Mouse (Mus musculus) limb, embryonic 14.5 days (tissue): Measurements from ENCODE around the gene Sapcd1. TPM values are rescaled to one million over a fixed set of nuclear protein-coding genes. Genes with fewer than 3 reads are reported as not detected.
"Not testable (repeated sequence)": the region's sequence is repeated elsewhere in the genome, so short reads cannot be mapped to it uniquely, and the experiment has no call there.

Experiments used
- ATAC-seq: fragments of 200-750 bp; cut with Nextera tagmentation; 2 replicates; pipeline ENCODE4 v1.8.0; 2017; ENCODE audit warnings: low read depth, moderate number of reproducible peaks, moderate TSS enrichment; ENCODE audit not compliant: low FRiP score
- DNase-seq: peaks from one replicate; pipeline ENCODE4 v3.0.0-alpha.2; 2015; ENCODE audit warnings: low spot score
- H3K27ac ChIP-seq: fragments of 300-500 bp; sonication (generic); replicated peaks from 2 replicates; pipeline ENCODE4 v1.5.1; 2014; ENCODE audit warnings: low read depth, mild to moderate bottlenecking, low read length, moderate library complexity, mixed read lengths
- H3K27me3 ChIP-seq: fragments of 300-500 bp; sonication (generic); 2 replicates; pipeline ENCODE4 v1.6.1; 2014; ENCODE audit warnings: low read length, mixed read lengths; ENCODE audit not compliant: control insufficient read depth, insufficient read depth
- H3K36me3 ChIP-seq: fragments of 300-500 bp; sonication (generic); 2 replicates; pipeline ENCODE4 v1.6.1; 2014; ENCODE audit warnings: mild to moderate bottlenecking, low read length, moderate library complexity, mixed read lengths; ENCODE audit not compliant: control insufficient read depth, insufficient read depth
- H3K4me1 ChIP-seq: fragments of 300-500 bp; sonication (generic); 2 replicates; pipeline ENCODE4 v1.6.1; 2014; ENCODE audit warnings: antibody characterized with exemption, low read length, mixed read lengths; ENCODE audit not compliant: control insufficient read depth, insufficient read depth
- H3K4me2 ChIP-seq: fragments of 300-500 bp; sonication (generic); replicated peaks from 2 replicates; pipeline ENCODE4 v1.6.1; 2014; ENCODE audit warnings: low read depth, mild to moderate bottlenecking, low read length, moderate library complexity; ENCODE audit not compliant: severe bottlenecking
- H3K4me3 ChIP-seq: fragments of 300-500 bp; sonication (generic); replicated peaks from 2 replicates; pipeline ENCODE4 v1.5.1; 2014; ENCODE audit warnings: low read length
- H3K9ac ChIP-seq: fragments of 300-500 bp; sonication (generic); 2 replicates; pipeline ENCODE4 v1.6.1; 2014; ENCODE audit warnings: mild to moderate bottlenecking, low read depth, low read length, moderate library complexity; ENCODE audit not compliant: severe bottlenecking
- H3K9me3 ChIP-seq: fragments of 300-500 bp; sonication (generic); 2 replicates; pipeline ENCODE4 v1.6.1; 2016; ENCODE audit warnings: low read length; ENCODE audit not compliant: control insufficient read depth
- POLR2A ChIP-seq: fragments of 200-500 bp; IDR thresholded peaks from 2 replicates; pipeline ENCODE4 v1.8.0; 2012; ENCODE audit warnings: inconsistent platforms, mild to moderate bottlenecking, moderate library complexity, borderline replicate concordance; ENCODE audit not compliant: insufficient read depth, insufficient read length; ENCODE audit errors: extremely low read depth
- WGBS: fragments of 180-500 bp; shearing (Covaris S2); extraction: QIAGEN DNeasy Blood & Tissue Kit; methylation state at CpG from one replicate; pipeline ENCODE4 v1.1.7; 2014; 5-methylcytosine and 5-hydroxymethylcytosine counted together
- polyA plus RNA-seq, 2 experiments: library from polyadenylated mRNA; depleted of rRNA in 1 of 2; stranded (reverse) in 1 of 2; unstranded in 1 of 2; fragments of >200 nt; fragmentation: Nextera tagmentation in 1 of 2; extraction: Ambion mirVana in 1 of 2; gene quantifications; 2 replicates each; pipeline versions ENCODE4 v1.2.1 to v1.2.3; 2012 to 2014

The Sapcd1 gene
- polyA plus RNA-seq, 2 experiments, result 12.0 to 13.7 TPM

DNA sequence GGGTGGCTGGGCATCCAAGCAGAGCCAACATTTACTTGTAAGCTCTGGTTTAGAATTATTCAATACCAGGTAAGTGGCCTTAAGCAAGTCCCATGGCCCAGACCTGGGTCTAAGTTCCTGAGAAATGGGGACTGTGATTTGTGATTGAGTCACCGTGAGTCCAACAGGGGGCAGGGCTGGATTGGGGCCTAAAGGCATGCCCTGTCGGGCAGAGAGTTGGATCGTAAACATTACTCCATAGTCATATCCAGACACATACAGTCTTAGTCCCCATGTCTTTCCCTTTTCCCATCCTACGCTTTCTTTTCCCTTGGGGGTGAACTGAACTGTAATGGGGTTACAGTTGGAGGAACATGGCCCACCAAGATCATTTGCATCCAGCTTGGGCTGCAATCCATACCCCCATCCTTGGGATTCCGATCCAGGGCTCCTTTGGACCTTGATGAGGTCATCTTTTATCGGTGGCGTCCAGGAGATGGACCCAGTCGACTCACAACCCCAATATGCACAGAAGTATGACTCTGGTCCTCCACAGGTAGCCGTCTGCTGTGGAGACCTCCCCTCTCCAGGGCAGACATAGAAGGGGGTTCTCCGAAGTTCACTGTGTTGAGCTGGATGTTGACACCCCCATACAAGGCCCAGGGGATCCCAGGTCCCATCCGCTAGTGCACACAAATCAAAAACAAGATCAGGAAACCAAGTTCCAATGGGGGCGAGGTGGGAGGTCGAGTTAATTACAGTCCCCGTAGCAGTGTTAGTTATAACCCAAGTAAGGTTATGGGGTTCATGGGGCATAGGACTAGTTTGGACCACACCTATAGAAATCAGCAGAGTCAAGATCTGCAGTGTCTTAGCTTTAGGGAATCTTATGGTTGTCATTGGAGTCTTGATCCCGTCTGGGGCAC lies 29.0 kb downstream of the Sapcd1 start:
- TF ChIP-seq POLR2A, result no peak
- WGBS, result 91% methylated on average over 15 of the region's 15 CpGs

DNA sequence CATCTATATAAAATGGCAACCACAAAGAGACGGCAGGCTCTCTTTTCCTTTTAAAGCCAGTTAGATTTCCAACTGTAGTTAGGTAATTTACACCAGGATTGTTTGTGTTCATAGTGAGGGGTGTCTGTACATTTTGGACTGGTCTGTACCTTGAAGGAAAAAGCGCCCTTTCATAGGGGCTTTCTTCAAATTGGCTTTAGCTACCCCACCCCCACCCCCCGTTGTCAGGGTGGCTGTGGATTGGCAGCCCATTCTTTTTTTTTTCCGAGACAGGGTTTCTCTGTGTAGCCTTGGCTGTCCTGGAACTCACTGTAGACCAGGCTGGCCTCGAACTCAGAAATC lies 30.7 kb downstream of the Sapcd1 start:
- Histone ChIP-seq H3K4me2 (no peak overlapping the region), H3K27ac (no peak overlapping the region), H3K36me3 (peaks cover 9% of the 10 kb centered on the region), H3K27me3 (no peaks in the 10 kb centered on the region), H3K9ac (no peak overlapping the region), H3K4me1 (peaks cover 8% of the 10 kb centered on the region), H3K9me3 (no peaks in the 10 kb centered on the region), H3K4me3 (no peak overlapping the region)
- no peak for DNase-seq
- TF ChIP-seq POLR2A, result no peak
- no peak for ATAC-seq
- 88% methylated on average over 5 of the region's 5 CpGs for WGBS

More for the DNA sequence above, 29.0 kb downstream of the Sapcd1 start:
- H3K27me3 ChIP-seq, result no peaks in the 10 kb centered on the region
- H3K27ac ChIP-seq, result no peak overlapping the region
- no peak overlapping the region; the same call in 1 of the 2 replicates for H3K4me3 ChIP-seq
- H3K36me3 ChIP-seq, result peaks cover 9% of the 10 kb centered on the region
- DNase-seq (no peak), ATAC-seq (no peak)
- H3K4me2 ChIP-seq, result peak overlapping the region; percentile 65; the same call in 1 of the 2 replicates
- no peaks in the 10 kb centered on the region for H3K9me3 ChIP-seq
- no peak overlapping the region for H3K9ac ChIP-seq
- H3K4me1 ChIP-seq, result peaks cover 18% of the 10 kb centered on the region

DNA sequence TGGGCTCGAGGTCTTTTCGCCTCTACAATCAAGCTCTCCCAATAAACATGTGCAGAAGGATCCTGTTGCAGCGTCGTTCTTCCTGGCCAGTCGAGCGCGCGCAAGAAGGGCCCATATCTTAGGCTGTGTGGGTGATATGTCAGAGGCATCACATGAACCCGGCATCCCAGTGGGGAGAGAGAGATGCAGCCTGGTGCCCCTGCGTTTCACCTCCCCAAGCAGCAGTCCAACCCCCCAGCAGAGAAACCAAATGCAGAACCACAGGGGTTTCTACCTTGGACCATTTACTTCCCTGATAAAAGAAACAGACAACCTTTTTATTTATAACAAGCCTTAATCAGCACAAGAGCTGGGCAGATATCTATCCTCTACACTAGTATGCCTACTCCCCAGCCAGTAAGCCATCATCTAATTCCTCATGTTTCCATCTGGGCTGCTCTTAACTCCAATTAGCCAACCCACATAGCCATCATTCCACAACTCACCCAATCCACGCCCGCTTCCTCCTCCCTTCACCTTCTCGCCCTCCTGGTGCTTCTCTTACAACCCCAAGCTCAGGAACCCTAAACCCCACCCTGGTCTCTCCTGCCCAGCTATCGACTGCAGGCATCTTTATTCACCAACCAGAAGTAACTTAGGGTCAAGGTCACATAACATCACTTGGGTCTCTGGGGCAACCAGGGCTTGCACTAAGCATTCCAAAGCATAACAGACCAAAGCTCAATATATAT lies 31.2 kb downstream of the Sapcd1 start:
- peaks cover 8% of the 10 kb centered on the region; the same call in 1 of the 2 replicates for H3K4me1 ChIP-seq
- no peaks in the 10 kb centered on the region for H3K27me3 ChIP-seq
- no peak overlapping the region for H3K27ac ChIP-seq
- no peak for ATAC-seq
- H3K36me3 ChIP-seq, result peaks cover 9% of the 10 kb centered on the region
- no peak overlapping the region for H3K4me3 ChIP-seq
- WGBS, result 94% methylated on average over 12 of the region's 14 CpGs
- TF ChIP-seq POLR2A, result no peak
- no peak overlapping the region for H3K9ac ChIP-seq
- no peak for DNase-seq
- H3K9me3 ChIP-seq, result no peaks in the 10 kb centered on the region
- H3K4me2 ChIP-seq, result no peak overlapping the region

DNA sequence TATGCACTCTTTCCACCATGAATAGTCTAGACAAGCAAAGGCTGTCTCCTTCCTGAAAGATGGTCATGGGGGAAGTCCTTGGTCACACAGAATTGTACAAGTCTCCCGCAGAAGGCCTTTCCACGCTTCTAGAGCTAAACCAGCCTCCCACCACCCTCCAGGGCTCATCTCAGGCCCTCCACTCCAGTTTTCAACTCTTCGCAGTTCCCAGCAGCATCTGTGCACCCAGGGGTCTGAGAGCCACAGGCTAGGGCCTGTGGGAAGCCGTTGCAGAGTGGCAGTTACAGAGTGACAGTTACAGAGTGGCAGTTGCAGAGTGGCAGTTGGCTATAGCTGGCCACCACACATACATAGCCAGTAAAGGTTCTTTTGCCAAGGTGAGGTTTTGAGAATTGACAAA lies 31.9 kb downstream of the Sapcd1 start:
- H3K36me3 ChIP-seq, result peaks cover 15% of the 10 kb centered on the region
- not testable (repeated sequence) for H3K9me3 ChIP-seq, H3K27ac ChIP-seq, H3K4me3 ChIP-seq, H3K4me2 ChIP-seq, DNase-seq, H3K9ac ChIP-seq, H3K27me3 ChIP-seq, H3K4me1 ChIP-seq, ATAC-seq
- 98% methylated on average over 4 of the region's 4 CpGs for WGBS

DNA sequence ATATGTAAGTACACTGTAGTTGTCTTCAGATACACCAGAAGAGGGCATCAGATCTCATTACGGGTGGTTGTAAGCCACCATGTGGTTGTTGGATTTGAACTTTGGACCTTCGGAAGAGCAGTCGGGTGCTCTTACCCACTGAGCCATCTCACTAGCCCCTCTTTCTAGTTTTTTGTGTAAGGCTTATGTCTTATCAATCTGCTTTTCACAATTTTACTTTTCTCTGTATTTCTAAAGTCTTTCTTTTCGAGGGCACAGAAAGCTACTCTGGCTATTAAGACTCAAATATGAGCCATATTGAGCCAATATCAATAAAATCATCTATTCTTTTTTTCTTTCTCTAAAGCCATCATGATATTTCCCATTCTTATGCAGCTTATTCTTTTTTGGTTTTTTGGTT lies 32.6 kb downstream of the Sapcd1 start:
- peaks cover 19% of the 10 kb centered on the region for H3K36me3 ChIP-seq

More for the DNA sequence above, 32.6 kb downstream of the Sapcd1 start:
- not testable (repeated sequence) for H3K27ac ChIP-seq, H3K4me3 ChIP-seq, ATAC-seq, H3K9me3 ChIP-seq, H3K4me1 ChIP-seq, H3K4me2 ChIP-seq, DNase-seq, H3K9ac ChIP-seq, H3K27me3 ChIP-seq
- WGBS, result 93% methylated on average over 4 of the region's 4 CpGs
